Mouse (Mus musculus) spleen, adult 2 months (tissue): Measurements from ENCODE around the gene Rragd.

Experiments
- CTCF ChIP-seq: fragments of 200-500 bp; IDR thresholded peaks from 2 replicates; pipeline ENCODE4 v1.5.1; 2011; ENCODE audit warnings: mild to moderate bottlenecking, inconsistent platforms; ENCODE audit not compliant: insufficient read depth, insufficient read length, insufficient replicate concordance; ENCODE audit errors: extremely low read depth
- POLR2A ChIP-seq: fragments of 200-500 bp; IDR thresholded peaks from 2 replicates; pipeline ENCODE4 v1.6.1; 2011; ENCODE audit warnings: low read depth, low read length, inconsistent platforms

DNA sequence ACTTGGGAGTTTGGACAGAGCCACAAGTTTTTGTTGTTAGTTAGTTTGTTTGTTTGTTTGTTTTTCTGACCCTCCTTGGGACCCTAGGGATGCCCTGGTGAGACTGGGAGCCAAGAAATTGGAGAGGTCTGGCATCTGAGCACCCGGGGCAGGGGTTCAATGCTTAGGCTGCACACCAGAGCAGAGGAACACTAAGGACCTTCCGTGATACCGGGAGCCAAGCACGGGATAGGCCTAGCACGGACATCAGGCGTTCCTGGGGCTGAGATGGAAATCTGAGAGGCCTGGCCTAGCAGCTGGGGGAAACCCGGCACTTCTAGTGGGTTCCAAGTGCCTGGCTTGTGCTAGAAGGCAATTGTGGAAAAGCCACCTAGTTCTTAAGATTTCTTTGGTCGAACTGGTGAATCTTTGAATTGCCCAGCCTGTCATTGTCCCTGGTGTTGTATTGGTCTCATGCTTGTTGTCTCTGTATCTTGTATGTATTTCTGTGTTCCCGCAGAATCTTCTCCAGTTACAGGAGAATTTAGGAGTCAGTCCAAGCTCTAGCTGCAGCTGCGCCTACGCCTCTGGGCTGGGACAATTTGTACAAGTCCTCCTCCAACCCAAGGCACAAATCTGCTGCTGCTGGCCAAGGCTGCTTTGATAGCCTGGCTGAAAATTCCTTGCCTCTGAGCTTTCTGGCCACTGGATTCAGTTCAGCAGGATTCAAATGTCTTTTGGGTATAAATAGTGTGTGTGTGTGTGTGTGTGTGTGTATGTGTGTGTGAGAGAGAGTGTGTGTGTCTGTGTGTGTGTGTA is 75.3 kb downstream of the Rragd start:
- TF ChIP-seq CTCF (no peak), POLR2A (no peak)
